In genomic region chr12:105962103-105963011, GRCm38 (mm10) we compare ENCODE assay signal across 8 mouse cellular contexts. TPM values are rescaled to one million over a fixed set of nuclear protein-coding genes. Genes with fewer than 3 reads are reported as not detected.
DNase-seq lines count a peak whose midpoint lies in the region; ATAC-seq and TF ChIP-seq lines count a peak whose summit lies in the region.

No protein-coding gene starts in this region.

- ATAC-seq in embryonic facial prominence, embryonic 15.5 days (ENCODE audit: insufficient number of reproducible peaks, low FRiP score, low TSS enrichment, low read depth), result peak; percentile 89
- peak; percentile 94 for ATAC-seq in limb, embryonic 13.5 days (ENCODE audit: low FRiP score, low read depth)
- ATAC-seq in midbrain, embryonic 15.5 days (replicated peaks), result peak; percentile 92

- H3K9ac ChIP-seq in embryonic facial prominence, embryonic 15.5 days, result peak overlapping the region; percentile 46
- peak overlapping the region; percentile 62 for H3K9ac ChIP-seq in limb, embryonic 13.5 days
- H3K9ac ChIP-seq in midbrain, embryonic 15.5 days, result peak overlapping the region; percentile 46

- peaks cover 8% of the 10 kb centered on the region for H3K4me1 ChIP-seq in bone marrow macrophage, adult 2 months (ENCODE audit: control insufficient read depth, insufficient read depth, low read length)
- peaks cover 28% of the 10 kb centered on the region for H3K4me1 ChIP-seq in embryonic facial prominence, embryonic 15.5 days
- H3K4me1 ChIP-seq in limb, embryonic 13.5 days, result peaks cover 11% of the 10 kb centered on the region; the same call in 1 of the 2 replicates
- peaks cover 41% of the 10 kb centered on the region for H3K4me1 ChIP-seq in midbrain, embryonic 15.5 days

- no peak overlapping the region for H3K27ac ChIP-seq in bone marrow macrophage, adult 2 months (ENCODE audit: insufficient read depth, low read depth, low read length)
- H3K27ac ChIP-seq in embryonic facial prominence, embryonic 15.5 days (replicated peaks), result no peak overlapping the region
- no peak overlapping the region for H3K27ac ChIP-seq in limb, embryonic 13.5 days
- H3K27ac ChIP-seq in midbrain, embryonic 15.5 days, result no peak overlapping the region; the same call in 1 of the 2 replicates

- 1% methylated on average over 36 of the region's 37 CpGs for WGBS in embryonic facial prominence, embryonic 15.5 days
- 1% methylated on average over 37 of the region's 37 CpGs for WGBS in limb, embryonic 13.5 days
- WGBS in midbrain, embryonic 15.5 days, result under 1% methylated on average over 37 of the region's 37 CpGs

- TF ChIP-seq POLR2A in bone marrow macrophage, adult 2 months (IDR thresholded peaks at IDR 0.05; ENCODE audit: borderline replicate concordance, low read depth, low read length), result no peak

- peak; percentile 86 to 88 for DNase-seq in B cell, adult 2 months
- DNase-seq in heart, adult 9 months (ENCODE audit: low spot score in 2 of 2), result peak; percentile 74 to 84
- peak; percentile 85 for DNase-seq in kidney, adult 9 months
- DNase-seq in spleen, adult 18-20 months, result peak; percentile 72 to 84

- peaks cover 27% of the 10 kb centered on the region for H3K27me3 ChIP-seq in embryonic facial prominence, embryonic 15.5 days
- H3K27me3 ChIP-seq in limb, embryonic 13.5 days, result peaks cover 67% of the 10 kb centered on the region
- H3K27me3 ChIP-seq in midbrain, embryonic 15.5 days (replicated peaks), result 0 out of 2 replicates have a peak, but pooled peaks cover 5% of the 10 kb centered on the region

- peak overlapping the region; percentile 94 for H3K4me2 ChIP-seq in embryonic facial prominence, embryonic 15.5 days (replicated peaks)
- H3K4me2 ChIP-seq in limb, embryonic 13.5 days (replicated peaks), result peak overlapping the region; percentile 91
- H3K4me2 ChIP-seq in midbrain, embryonic 15.5 days, result peak overlapping the region; percentile 73

- no peaks in the 10 kb centered on the region for H3K9me3 ChIP-seq in embryonic facial prominence, embryonic 15.5 days (replicated peaks)
- no peaks in the 10 kb centered on the region for H3K9me3 ChIP-seq in limb, embryonic 13.5 days
- H3K9me3 ChIP-seq in midbrain, embryonic 15.5 days, result no peaks in the 10 kb centered on the region

- H3K4me3 ChIP-seq in bone marrow macrophage, adult 2 months (ENCODE audit: insufficient read depth, low read length), result peak overlapping the region; percentile 80
- H3K4me3 ChIP-seq in embryonic facial prominence, embryonic 15.5 days (replicated peaks), result peak overlapping the region; percentile 52
- peak overlapping the region; percentile 52 for H3K4me3 ChIP-seq in limb, embryonic 13.5 days
- H3K4me3 ChIP-seq in midbrain, embryonic 15.5 days, result peak overlapping the region; percentile 36

- no peaks in the 10 kb centered on the region for H3K36me3 ChIP-seq in embryonic facial prominence, embryonic 15.5 days
- H3K36me3 ChIP-seq in limb, embryonic 13.5 days, result no peaks in the 10 kb centered on the region
- H3K36me3 ChIP-seq in midbrain, embryonic 15.5 days (replicated peaks), result no peaks in the 10 kb centered on the region

- TF ChIP-seq CTCF in bone marrow macrophage, adult 2 months (IDR thresholded peaks at IDR 0.05; ENCODE audit: low read depth, low read length), result peak; percentile 37; the same call in 1 of the 2 replicates

RNA-seq across cellular contexts. Expression of gene Vrk1, which starts 47.7 kb away (rescaled TPM):
- 37.0 and 42.9 TPM in 2 replicates for polyA plus RNA-seq in bone marrow macrophage, adult 2 months (2012; ENCODE audit: insufficient read depth, insufficient read length, missing spikeins)
- 51.2 and 54.2 TPM in 2 replicates for polyA plus RNA-seq in embryonic facial prominence, embryonic 15.5 days (2015; fragmentation: Nextera tagmentation; extraction: Ambion mirVana)
- 65.1 and 67.6 TPM in 2 replicates for polyA plus RNA-seq in limb, embryonic 13.5 days (2015; fragmentation: Nextera tagmentation; extraction: Ambion mirVana)
- 31.6 and 32.6 TPM in 2 replicates for polyA plus RNA-seq in midbrain, embryonic 15.5 days (2015; fragmentation: Nextera tagmentation; extraction: Ambion mirVana)
